Mouse (Mus musculus) ES-Bruce4 (cell line): Measurements from ENCODE around the gene Trip11. TPM values are rescaled to one million over a fixed set of nuclear protein-coding genes. Genes with fewer than 3 reads are reported as not detected.

Source experiments
- H3K27ac ChIP-seq: 2 replicates; pipeline ENCODE4 v1.5.1; 2012; ENCODE audit warnings: low read length, inconsistent platforms; ENCODE audit not compliant: insufficient read depth
- H3K27me3 ChIP-seq: 2 replicates; pipeline ENCODE4 v1.6.1; 2012; ENCODE audit warnings: mild to moderate bottlenecking, low read length, inconsistent platforms; ENCODE audit not compliant: control insufficient read depth, poor library complexity, insufficient read depth, severe bottlenecking
- H3K36me3 ChIP-seq: 2 replicates; pipeline ENCODE4 v1.6.1; 2012; ENCODE audit warnings: inconsistent platforms, mild to moderate bottlenecking, low read length, moderate library complexity; ENCODE audit not compliant: control insufficient read depth, poor library complexity, insufficient read depth, severe bottlenecking
- H3K4me1 ChIP-seq: one replicate; pipeline ENCODE4 v1.8.1; 2011; ENCODE audit warnings: low read length; ENCODE audit not compliant: control insufficient read depth, insufficient read depth
- H3K4me3 ChIP-seq: 2 replicates; pipeline ENCODE4 v1.5.1; 2011; ENCODE audit warnings: low read depth, mild to moderate bottlenecking, low read length
- H3K9ac ChIP-seq: 2 replicates; pipeline ENCODE4 v1.6.1; 2012; ENCODE audit warnings: low read depth, mild to moderate bottlenecking, inconsistent platforms; ENCODE audit not compliant: poor library complexity, severe bottlenecking
- H3K9me3 ChIP-seq: replicated peaks from 2 replicates; pipeline ENCODE4 v1.6.1; 2012; ENCODE audit warnings: mild to moderate bottlenecking, low read length, inconsistent platforms; ENCODE audit not compliant: control insufficient read depth, poor library complexity, insufficient read depth, severe bottlenecking
- CTCF ChIP-seq: IDR thresholded peaks from one replicate; pipeline ENCODE4 v1.8.1; 2011; ENCODE audit warnings: low read depth, low read length
- EP300 ChIP-seq: IDR thresholded peaks from 2 replicates; pipeline ENCODE4 v1.6.1; 2011; ENCODE audit warnings: low read depth, low read length; ENCODE audit not compliant: insufficient read depth
- POLR2A ChIP-seq: IDR thresholded peaks from one replicate; pipeline ENCODE4 v1.8.1; 2011; ENCODE audit warnings: low read length; ENCODE audit not compliant: insufficient read depth
- polyA plus RNA-seq: library from polyadenylated mRNA; stranded (reverse); fragments of >200 nt; gene quantifications from 2 replicates; pipeline ENCODE4 v1.2.4, GENCODE M21; 2011; ENCODE audit warnings: low read depth; ENCODE audit not compliant: missing spikeins, insufficient read depth, insufficient read length

The Trip11 gene
- polyA plus RNA-seq, 1 experiment, result 23.7 TPM

DNA sequence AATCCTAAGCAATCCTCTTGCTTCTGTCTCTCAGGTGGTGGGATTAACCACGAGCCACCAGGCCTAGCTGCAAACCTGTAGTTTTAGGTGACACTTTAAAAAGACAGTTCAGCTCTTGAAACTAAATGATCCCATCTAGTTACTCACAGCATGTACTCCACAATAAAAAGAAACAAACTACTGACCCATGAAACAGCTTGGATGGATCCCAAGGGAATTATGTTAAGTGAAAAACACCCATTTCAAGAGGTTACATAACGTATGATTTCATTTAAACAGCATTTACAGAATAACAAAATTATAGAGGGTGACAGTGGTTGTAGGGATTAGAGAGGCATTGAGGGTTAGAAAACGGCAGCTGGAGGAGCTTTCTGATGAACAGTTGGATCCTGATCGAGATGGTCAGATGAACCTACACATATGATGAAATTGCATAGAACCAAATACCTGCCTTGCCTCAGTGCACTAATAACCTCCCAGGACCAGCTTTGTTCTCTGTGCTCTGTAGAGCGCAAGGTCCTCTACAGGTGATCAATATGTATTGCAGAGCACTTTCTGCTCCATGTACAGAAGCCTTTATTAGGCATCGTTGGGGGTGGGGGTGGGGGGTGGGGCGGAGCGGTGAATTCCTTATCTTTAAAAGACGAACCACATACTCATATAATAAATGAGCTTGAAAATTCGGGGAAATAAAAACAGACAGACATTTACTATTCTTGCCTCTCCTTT, 76.4 kb downstream of the Trip11 start:
- Histone ChIP-seq H3K9me3 (no peaks in the 10 kb centered on the region), H3K9ac (no peak overlapping the region), H3K4me3 (no peak overlapping the region), H3K36me3 (no peaks in the 10 kb centered on the region), H3K4me1 (no peaks in the 10 kb centered on the region), H3K27me3 (no peaks in the 10 kb centered on the region), H3K27ac (no peak overlapping the region)
- TF ChIP-seq EP300 (no peak), POLR2A (no peak), CTCF (no peak)

DNA sequence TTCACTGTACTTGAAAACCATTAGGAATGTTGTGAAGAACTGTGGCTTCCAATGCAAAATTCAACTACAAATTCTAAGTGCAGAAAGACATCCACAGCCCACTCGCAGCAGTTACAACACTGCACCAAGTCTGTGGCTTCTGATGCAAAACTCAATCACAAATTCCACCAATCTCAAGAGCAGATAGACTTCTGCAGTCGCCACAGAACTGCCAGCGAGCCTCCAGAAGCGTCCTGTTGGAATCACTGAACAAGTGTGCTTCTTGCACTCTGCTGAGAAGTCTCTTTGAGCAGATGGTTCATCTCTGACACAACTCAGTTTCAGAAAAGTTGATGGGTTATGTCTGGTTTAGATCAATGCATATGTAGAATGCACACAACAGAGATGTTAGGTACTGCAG, 78.4 kb downstream of the Trip11 start:
- H3K27ac ChIP-seq, result no peak overlapping the region
- TF ChIP-seq CTCF (no peak), EP300 (no peak), POLR2A (no peak)
- no peaks in the 10 kb centered on the region for H3K9me3 ChIP-seq
- H3K9ac ChIP-seq, result no peak overlapping the region
- no peaks in the 10 kb centered on the region for H3K4me1 ChIP-seq
- no peak overlapping the region for H3K4me3 ChIP-seq
- no peaks in the 10 kb centered on the region for H3K36me3 ChIP-seq
- no peaks in the 10 kb centered on the region for H3K27me3 ChIP-seq

GRCm38 (mm10) chr12:101833776-101834175, 79.3 kb downstream of the Trip11 start:
- no peaks in the 10 kb centered on the region for H3K4me1 ChIP-seq
- H3K4me3 ChIP-seq, result no peak overlapping the region
- H3K27me3 ChIP-seq, result no peaks in the 10 kb centered on the region
- H3K36me3 ChIP-seq, result no peaks in the 10 kb centered on the region
- TF ChIP-seq EP300 (no peak), CTCF (no peak), POLR2A (no peak)
- H3K27ac ChIP-seq, result no peak overlapping the region
- no peaks in the 10 kb centered on the region for H3K9me3 ChIP-seq
- no peak overlapping the region for H3K9ac ChIP-seq

DNA sequence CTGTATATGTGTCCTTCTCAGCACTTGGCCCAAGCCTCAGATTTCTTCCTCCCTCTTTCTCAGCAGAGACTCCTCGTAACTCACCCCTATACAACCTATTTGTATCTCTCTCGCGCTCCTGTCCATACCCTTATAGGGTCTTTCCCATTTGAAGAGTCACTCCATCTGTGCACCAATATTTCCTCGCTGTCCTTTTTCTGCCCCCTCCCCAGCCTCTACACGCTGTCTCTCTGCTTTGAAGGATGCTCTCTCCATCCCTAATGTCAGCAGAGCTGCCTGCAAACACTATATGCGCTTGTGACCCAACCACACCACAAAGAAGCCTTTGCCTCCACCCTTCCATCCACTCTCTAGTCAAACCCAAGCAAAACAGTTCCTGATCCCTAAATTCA, 80.0 kb downstream of the Trip11 start:
- Histone ChIP-seq H3K9ac (no peak overlapping the region), H3K9me3 (no peaks in the 10 kb centered on the region), H3K27ac (no peak overlapping the region), H3K27me3 (no peaks in the 10 kb centered on the region), H3K4me3 (no peak overlapping the region), H3K4me1 (no peaks in the 10 kb centered on the region), H3K36me3 (no peaks in the 10 kb centered on the region)
- TF ChIP-seq POLR2A (no peak), EP300 (no peak), CTCF (no peak)

DNA sequence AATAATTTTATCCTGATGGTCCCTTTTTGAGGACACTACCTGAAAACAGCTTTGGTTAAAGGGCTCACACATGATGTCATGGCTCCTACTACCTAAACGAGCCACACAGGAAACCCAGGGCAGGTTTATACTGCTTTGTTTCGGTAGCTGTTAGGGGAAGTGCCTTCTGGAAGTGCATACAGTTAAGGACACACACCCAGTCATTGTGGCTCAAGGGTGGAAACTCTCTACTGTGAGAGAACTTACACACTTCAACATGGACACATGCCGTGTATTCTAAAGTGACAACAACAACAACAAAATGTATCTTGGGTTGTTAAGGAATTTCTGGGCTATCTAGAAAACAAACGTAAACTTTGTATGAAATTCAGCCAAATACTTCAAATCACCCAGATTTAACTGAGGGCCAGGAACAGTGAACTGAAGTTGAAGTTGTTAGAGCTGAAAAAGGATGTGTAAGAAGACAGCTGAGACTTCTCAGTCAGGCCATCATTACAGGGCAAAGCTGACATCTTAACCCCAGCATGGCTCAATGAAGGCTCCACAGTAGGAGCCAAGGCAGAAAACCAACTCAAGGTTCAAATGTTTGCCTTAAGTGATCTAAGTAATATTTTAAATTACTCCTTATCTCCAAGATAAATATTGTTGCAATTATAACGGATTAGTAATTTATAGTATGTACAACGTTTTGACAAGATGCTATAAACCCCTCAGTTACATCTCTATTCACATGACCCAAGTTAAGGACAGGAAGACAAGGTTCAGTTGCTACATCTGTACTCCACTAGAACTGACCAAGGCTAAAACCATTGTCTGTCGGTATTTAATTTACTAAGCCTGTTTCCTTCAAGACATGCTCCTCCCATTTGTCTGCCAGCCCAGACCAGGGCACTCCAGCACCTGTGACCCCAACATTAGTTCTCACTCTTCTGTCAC, 80.6 kb downstream of the Trip11 start:
- Histone ChIP-seq H3K36me3 (no peaks in the 10 kb centered on the region), H3K9me3 (no peaks in the 10 kb centered on the region), H3K9ac (no peak overlapping the region), H3K27ac (no peak overlapping the region), H3K4me3 (no peak overlapping the region), H3K4me1 (no peaks in the 10 kb centered on the region), H3K27me3 (no peaks in the 10 kb centered on the region)
- no peak for TF ChIP-seq CTCF
- TF ChIP-seq POLR2A, result no peak
- TF ChIP-seq EP300, result no peak

DNA sequence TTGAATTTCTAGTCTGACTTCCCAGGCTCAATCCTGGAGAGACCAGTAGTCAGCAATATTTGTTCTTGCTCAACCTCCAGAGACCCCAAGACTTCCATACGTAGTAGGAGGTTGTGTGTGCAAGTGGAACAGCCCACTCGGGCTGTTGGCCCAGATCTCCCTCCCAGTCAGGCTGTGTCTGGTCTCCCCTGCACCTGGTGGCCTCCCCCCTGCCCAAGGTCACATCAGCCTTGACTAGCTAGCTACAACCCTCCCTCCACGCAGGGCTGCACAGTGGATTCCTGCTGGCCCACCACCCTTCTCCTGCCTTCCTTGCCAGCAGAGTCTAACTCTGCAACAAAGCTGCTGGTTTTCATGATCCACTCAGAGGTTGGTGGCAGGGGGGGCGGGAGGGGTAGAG, 81.8 kb downstream of the Trip11 start:
- Histone ChIP-seq H3K4me1 (no peaks in the 10 kb centered on the region), H3K9me3 (no peaks in the 10 kb centered on the region), H3K9ac (no peak overlapping the region), H3K27ac (no peak overlapping the region), H3K36me3 (no peaks in the 10 kb centered on the region), H3K4me3 (no peak overlapping the region), H3K27me3 (no peaks in the 10 kb centered on the region)
- TF ChIP-seq POLR2A (no peak), EP300 (no peak), CTCF (no peak)
